Mouse (Mus musculus) Muller cell, postnatal 12 days (primary cell): ENCODE measurements around the gene Hfe2.

ENCODE experiments used
- DNase-seq: peaks from one replicate; pipeline ENCODE4 v3.0.0-alpha.2; 2015; ENCODE audit errors: inconsistent ontology term

The Hfe2 gene

DNA sequence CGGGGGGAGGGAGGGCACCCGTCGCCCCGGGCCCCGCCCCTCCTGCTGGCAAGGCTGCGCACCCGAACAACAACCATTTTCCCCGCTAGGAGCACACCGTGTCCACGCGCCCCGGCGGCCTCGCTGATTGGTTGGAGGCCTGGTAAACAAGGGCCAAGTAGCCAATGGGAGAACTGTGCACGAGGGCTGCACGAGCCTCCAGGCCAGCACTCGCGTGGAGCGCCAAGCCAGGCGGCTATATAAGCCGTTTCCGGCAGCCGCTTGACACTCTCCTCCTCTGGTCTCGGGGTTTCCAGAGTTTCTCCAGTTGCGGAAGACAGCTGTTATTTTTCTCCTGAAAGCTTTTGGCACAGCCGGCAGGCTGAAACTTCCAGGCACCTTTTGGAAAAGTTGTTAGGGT lies 32.7 kb downstream of the Hfe2 start, which contains the start of gene Txnip:
Txnip (plus strand) TSS at position 264 of the 400 bp plus-strand sequence.
- peak; percentile 99 for DNase-seq

GRCm38 (mm10) chr3:96558159-96558558 lies 33.2 kb downstream of the Hfe2 start:
- no peak for DNase-seq

DNA sequence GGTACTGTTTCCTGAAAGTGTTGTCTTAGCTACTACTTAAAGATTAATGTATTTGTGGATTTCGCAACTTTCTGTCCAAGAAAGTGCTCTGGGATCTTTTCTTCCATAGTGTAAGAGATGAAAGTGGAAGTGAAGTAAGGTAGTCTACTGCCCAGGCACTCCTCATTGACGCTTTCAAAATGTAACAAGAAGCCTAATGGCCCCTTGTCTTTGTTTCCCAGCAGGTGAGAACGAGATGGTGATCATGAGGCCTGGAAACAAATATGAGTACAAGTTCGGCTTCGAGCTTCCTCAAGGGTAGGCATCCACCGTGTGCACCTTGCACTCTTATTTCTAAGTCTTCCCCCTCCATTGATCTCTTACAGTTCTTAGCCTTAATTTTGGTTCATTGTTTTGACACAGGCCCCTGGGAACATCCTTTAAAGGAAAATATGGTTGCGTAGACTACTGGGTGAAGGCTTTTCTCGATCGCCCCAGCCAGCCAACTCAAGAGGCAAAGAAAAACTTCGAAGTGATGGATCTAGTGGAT lies 33.8 kb downstream of the Hfe2 start:
- DNase-seq, result no peak

GRCm38 (mm10) chr3:96559398-96559910 lies 34.5 kb downstream of the Hfe2 start:
- no peak for DNase-seq

GRCm38 (mm10) chr3:96559911-96560850 lies 35.2 kb downstream of the Hfe2 start:
- no peak for DNase-seq

DNA sequence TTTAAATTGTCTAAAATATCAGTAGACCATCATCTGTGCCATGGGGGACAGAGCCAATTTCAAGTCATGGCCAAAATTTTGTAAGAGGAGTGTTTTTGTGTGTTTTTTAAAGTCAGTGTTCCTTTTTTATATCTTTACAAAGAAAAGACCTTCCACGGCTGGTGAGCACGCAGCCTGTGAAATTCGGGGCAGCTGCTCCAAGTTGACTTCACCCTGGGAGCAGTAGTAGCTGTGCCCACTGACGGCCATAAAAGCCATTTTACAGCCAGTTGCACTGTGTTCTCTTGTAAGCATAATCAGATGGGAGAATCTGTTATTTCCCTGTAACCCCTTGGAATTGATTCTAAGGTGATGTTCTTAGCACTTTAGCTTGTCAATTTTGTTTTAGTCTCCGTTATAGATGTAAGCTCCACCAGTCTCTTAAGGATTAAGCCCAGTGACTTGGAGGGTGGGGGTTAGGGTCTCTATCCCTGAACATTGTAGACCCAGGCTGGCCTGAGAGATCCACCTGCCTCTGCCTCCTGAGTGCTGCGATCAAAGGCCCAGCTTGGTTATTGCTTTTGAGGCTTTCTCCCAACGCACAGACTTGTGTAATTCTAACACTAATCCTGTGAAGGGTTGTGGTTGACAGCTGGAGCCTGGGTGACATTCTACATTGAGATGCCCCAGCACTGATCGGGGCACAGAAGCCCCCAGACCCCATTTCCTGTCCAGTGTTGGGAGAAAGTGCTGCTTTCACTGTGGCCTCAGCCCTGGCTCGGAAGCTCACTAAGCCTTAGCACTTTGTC lies 36.1 kb downstream of the Hfe2 start:
- no peak for DNase-seq

DNA sequence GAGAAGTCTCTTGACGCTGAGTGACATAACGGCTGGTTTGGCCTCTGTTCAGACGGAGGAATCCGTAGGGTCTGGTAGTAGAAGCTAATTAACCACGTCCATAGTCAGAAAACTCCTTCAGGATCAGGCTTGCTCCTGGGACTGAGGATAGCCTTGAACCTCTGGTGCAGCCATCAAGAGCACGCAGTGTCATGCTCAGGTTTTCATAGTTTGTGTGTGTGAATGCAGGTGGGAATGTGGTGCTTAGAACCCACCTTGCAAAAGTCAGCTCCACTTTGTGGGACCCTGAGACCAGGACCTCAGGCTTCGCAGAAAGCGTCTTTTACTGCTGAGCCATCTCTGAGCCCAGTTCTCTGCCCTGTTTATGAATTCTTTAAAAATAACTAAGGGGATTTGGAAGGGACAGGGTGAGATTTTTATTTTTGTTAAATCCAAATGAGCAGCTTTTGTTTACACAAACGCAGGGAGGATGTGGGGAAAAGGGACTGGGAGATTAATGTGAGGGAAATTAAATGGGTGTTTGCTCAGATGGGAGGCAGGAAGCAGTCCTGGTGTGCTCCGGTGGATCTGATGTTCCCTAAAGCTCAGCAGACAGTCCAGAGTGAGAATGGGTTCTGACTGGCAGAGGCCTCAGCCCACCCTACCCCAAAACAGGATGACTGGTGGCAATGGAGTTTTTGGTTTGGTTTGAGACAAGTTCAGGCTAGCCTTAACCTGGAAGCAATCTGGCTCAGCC lies 37.1 kb downstream of the Hfe2 start:
- DNase-seq, result no peak

GRCm38 (mm10) chr3:96563267-96563666 lies 38.3 kb downstream of the Hfe2 start:
- DNase-seq, result no peak

- DNase-seq, result no peak
Observed at GRCm38 (mm10) chr3:96563911-96564632, 39.1 kb downstream of the Hfe2 start.

DNA sequence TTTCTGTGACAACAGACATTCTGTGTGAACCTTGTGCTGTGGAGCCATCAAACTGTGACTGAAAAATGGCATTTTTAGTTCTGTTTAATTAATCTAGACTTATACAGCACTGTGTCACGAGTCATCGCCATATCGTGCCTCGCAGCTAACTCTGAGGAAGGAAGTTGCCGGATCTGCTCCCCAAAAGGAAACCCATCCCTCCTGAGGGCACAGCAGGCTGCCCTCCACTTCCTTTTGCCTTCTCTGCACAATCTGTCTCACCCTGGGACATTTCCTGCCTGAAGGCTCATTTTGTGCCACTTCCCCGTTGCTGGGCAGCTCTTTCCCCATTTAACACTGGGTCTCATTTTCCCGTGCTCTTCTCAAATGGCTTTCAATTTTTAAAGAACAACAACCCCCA lies 39.7 kb downstream of the Hfe2 start:
- no peak for DNase-seq

GRCm38 (mm10) chr3:96565105-96565504 lies 40.1 kb downstream of the Hfe2 start:
- DNase-seq, result no peak

DNA sequence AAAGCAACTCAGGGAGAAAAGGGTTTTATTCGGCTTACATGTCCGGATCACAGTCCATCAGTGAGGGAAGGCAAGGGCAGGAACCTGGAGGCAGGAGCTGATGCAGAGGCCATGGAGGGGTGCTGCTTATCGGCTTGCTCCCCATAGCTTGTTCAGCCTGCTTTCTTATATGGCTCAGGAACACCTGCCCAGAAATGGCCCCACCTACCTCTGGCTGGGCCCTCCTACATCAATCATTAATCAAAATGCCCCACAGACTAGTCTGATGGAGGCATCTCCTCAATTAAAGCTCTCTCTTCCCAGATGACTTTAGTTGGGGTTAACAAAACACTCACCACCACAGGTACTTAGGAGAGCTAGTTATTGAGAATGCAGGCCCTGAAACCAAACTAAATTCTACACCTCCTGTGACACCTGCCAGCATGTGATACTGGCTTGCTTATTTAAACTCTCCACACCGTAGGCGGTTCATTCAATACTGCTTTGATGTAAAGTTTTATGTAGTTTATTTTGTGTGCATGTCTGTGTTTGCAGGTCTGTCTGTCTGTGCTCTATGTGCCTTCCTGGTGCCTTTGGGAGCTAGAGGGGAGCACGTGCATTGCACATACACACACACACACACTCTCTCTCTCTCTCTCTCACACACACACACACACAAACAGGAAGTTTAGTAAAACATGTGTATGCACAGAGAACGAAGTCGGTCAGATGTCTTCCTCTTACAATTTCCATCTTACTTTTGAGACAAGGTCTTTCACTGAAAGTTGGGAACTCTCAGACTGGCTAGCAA lies 41.9 kb downstream of the Hfe2 start:
- no peak for DNase-seq

GRCm38 (mm10) chr3:96568605-96569004 lies 43.6 kb downstream of the Hfe2 start:
- DNase-seq, result no peak

DNA sequence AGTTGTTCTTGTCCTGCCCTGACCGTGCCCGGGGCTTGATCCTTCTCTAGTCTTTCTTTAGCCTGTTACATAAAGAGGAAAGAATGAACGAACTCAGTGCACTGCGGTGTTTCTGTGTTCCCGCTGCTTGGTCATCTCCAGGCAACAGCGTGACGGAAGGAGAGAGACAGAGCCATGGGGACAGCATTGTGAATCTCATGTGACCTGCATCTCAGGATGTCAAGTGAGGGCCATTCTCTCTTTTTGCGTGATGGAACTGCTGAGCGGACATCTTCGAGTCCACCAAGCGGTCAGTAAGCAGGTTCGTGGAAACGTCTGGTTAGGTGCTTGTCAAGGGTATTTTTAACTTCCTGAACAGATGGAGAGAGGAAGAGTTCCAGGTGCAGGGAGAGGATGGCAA lies 44.5 kb downstream of the Hfe2 start:
- DNase-seq, result no peak

DNA sequence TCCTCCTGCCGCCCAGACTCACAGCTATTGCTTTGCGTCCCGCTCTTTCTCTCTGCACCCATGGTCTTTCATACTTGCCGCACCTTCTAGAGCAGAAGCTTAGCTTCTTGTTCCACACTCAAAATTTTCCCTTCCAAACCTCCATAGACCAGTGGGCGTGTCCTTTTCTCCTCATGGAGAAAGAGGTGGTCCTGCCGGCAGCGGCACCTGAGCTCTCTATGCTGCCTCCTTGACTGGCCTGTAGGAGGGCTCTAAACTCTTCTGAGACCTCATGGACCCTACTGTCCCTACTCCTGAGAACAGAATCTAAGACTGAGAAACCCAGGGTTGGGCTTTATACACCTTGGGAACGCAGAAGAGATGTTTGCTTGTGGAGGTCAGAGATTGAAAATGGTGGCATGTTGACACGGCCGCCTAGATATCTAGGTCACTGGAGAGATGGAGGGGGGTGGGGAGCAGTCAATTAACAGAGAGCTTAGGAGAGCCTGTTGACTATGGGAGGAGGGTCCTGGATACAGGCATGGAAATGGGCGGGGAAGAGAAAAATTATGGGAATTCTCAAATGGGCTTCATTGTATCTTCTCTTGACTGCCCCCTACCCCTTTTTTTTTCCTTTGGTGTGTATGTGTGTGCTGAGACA lies 45.1 kb downstream of the Hfe2 start:
- no peak for DNase-seq

DNA sequence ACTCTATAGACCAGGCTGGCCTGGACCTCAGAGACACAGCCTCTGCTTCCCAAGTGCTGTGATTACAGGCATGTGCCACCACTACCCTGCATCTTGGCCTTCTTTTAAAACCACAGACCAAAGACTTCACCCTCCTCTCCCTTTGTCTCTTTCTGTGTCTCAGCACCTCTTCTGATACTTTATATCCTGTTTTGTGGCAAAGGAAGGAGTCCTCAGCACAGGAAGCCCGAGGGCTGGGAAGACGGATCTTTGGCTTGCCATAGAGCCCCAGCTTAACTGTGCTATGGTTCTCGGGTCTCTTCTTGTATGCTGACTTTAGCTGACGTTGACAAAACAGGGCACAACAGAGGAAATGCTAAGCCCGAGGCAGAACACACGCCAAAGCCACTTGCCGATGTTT lies 45.7 kb downstream of the Hfe2 start:
- no peak for DNase-seq

GRCm38 (mm10) chr3:96571336-96571735 lies 46.4 kb downstream of the Hfe2 start:
- no peak for DNase-seq

- DNase-seq, result no peak
Observed at GRCm38 (mm10) chr3:96571896-96572698, 47.1 kb downstream of the Hfe2 start.
